Mouse (Mus musculus): Measurements from ENCODE around the gene Gm17542. TPM values are rescaled to one million over a fixed set of nuclear protein-coding genes. Genes with fewer than 3 reads are reported as not detected.

Gene Gm17542
- polyA plus RNA-seq, 1 experiment from 2014 or later = not detected

- WGBS = 47% methylated on average over 6 of the region's 6 CpGs
- H3K36me3 ChIP-seq (ENCODE audit: control insufficient read depth, insufficient read depth, low read length) = no peaks in the 10 kb centered on the region
- no peaks in the 10 kb centered on the region for H3K9me3 ChIP-seq (ENCODE audit: control insufficient read depth, low read length)
- H3K27ac ChIP-seq (replicated peaks in 1 of 2; ENCODE audit: control insufficient read depth in 1 of 2, insufficient read depth in 1 of 2, low read depth in 2 of 2, low read length in 2 of 2) = no peak overlapping the region
- H3K4me2 ChIP-seq (ENCODE audit: low read length) = no peak overlapping the region
- H3K9ac ChIP-seq (ENCODE audit: low read length) = no peak overlapping the region
- H3K4me1 ChIP-seq (ENCODE audit: control insufficient read depth in 2 of 2, insufficient read depth in 2 of 2, low read length in 2 of 2) = no peaks in the 10 kb centered on the region
- H3K4me3 ChIP-seq (ENCODE audit: control insufficient read depth in 1 of 2, insufficient read depth in 1 of 2, low read depth in 1 of 2, low read length in 2 of 2) = no peak overlapping the region
- ATAC-seq (ENCODE audit: insufficient number of reproducible peaks, insufficient read depth, low FRiP score, low read depth) = no peak
- H3K27me3 ChIP-seq (ENCODE audit: control insufficient read depth, insufficient read depth, low read length) = no peaks in the 10 kb centered on the region
Measured at GRCm38 (mm10) chr10:58700578-58700977, 17.4 kb downstream of the Gm17542 start.

- Histone ChIP-seq H3K4me1 (ENCODE audit: control insufficient read depth in 2 of 2, insufficient read depth in 2 of 2, low read length in 2 of 2) (no peaks in the 10 kb centered on the region), H3K27me3 (ENCODE audit: control insufficient read depth, insufficient read depth, low read length) (no peaks in the 10 kb centered on the region), H3K36me3 (ENCODE audit: control insufficient read depth, insufficient read depth, low read length) (no peaks in the 10 kb centered on the region), H3K4me3 (ENCODE audit: control insufficient read depth in 1 of 2, insufficient read depth in 1 of 2, low read depth in 1 of 2, low read length in 2 of 2) (no peak overlapping the region), H3K4me2 (ENCODE audit: low read length) (no peak overlapping the region), H3K9me3 (ENCODE audit: control insufficient read depth, low read length) (no peaks in the 10 kb centered on the region), H3K27ac (replicated peaks in 1 of 2; ENCODE audit: control insufficient read depth in 1 of 2, insufficient read depth in 1 of 2, low read depth in 2 of 2, low read length in 2 of 2) (no peak overlapping the region), H3K9ac (ENCODE audit: low read length) (no peak overlapping the region)
- ATAC-seq (ENCODE audit: insufficient number of reproducible peaks, insufficient read depth, low FRiP score, low read depth) = no peak
- WGBS = 48% methylated on average over 4 of the region's 4 CpGs
Measured at GRCm38 (mm10) chr10:58700160-58700559, 17.9 kb downstream of the Gm17542 start.

- WGBS = 74% methylated on average over 4 of the region's 4 CpGs
- Histone ChIP-seq H3K9ac (ENCODE audit: low read length) (no peak overlapping the region), H3K4me2 (ENCODE audit: low read length) (no peak overlapping the region), H3K27ac (replicated peaks in 1 of 2; ENCODE audit: control insufficient read depth in 1 of 2, insufficient read depth in 1 of 2, low read depth in 2 of 2, low read length in 2 of 2) (no peak overlapping the region), H3K4me3 (ENCODE audit: control insufficient read depth in 1 of 2, insufficient read depth in 1 of 2, low read depth in 1 of 2, low read length in 2 of 2) (no peak overlapping the region), H3K4me1 (ENCODE audit: control insufficient read depth in 2 of 2, insufficient read depth in 2 of 2, low read length in 2 of 2) (no peaks in the 10 kb centered on the region), H3K27me3 (ENCODE audit: control insufficient read depth, insufficient read depth, low read length) (no peaks in the 10 kb centered on the region), H3K9me3 (ENCODE audit: control insufficient read depth, low read length) (no peaks in the 10 kb centered on the region), H3K36me3 (ENCODE audit: control insufficient read depth, insufficient read depth, low read length) (no peaks in the 10 kb centered on the region)
- no peak for ATAC-seq (ENCODE audit: insufficient number of reproducible peaks, insufficient read depth, low FRiP score, low read depth)
Measured at GRCm38 (mm10) chr10:58698955-58699354, 19.1 kb downstream of the Gm17542 start.

- H3K4me1 ChIP-seq (ENCODE audit: control insufficient read depth in 2 of 2, insufficient read depth in 2 of 2, low read length in 2 of 2) = no peaks in the 10 kb centered on the region
- no peak for ATAC-seq (ENCODE audit: insufficient number of reproducible peaks, insufficient read depth, low FRiP score, low read depth)
- H3K9me3 ChIP-seq (ENCODE audit: control insufficient read depth, low read length) = no peaks in the 10 kb centered on the region
- WGBS = 80% methylated on average over 6 of the region's 7 CpGs
- H3K27ac ChIP-seq (replicated peaks in 1 of 2; ENCODE audit: control insufficient read depth in 1 of 2, insufficient read depth in 1 of 2, low read depth in 2 of 2, low read length in 2 of 2) = no peak overlapping the region
- H3K36me3 ChIP-seq (ENCODE audit: control insufficient read depth, insufficient read depth, low read length) = no peaks in the 10 kb centered on the region
- H3K27me3 ChIP-seq (ENCODE audit: control insufficient read depth, insufficient read depth, low read length) = no peaks in the 10 kb centered on the region
- no peak overlapping the region for H3K9ac ChIP-seq (ENCODE audit: low read length)
- H3K4me2 ChIP-seq (ENCODE audit: low read length) = no peak overlapping the region
- no peak overlapping the region for H3K4me3 ChIP-seq (ENCODE audit: control insufficient read depth in 1 of 2, insufficient read depth in 1 of 2, low read depth in 1 of 2, low read length in 2 of 2)
Measured at GRCm38 (mm10) chr10:58691051-58691450, 27.0 kb downstream of the Gm17542 start.

- no peak for ATAC-seq (ENCODE audit: insufficient number of reproducible peaks, insufficient read depth, low FRiP score, low read depth)
- Histone ChIP-seq H3K9ac (ENCODE audit: low read length) (no peak overlapping the region), H3K27me3 (ENCODE audit: control insufficient read depth, insufficient read depth, low read length) (0 out of 2 replicates have a peak, but pooled peaks cover 3% of the 10 kb centered on the region), H3K4me3 (ENCODE audit: control insufficient read depth in 1 of 2, insufficient read depth in 1 of 2, low read depth in 1 of 2, low read length in 2 of 2) (no peak overlapping the region), H3K36me3 (ENCODE audit: control insufficient read depth, insufficient read depth, low read length) (no peaks in the 10 kb centered on the region), H3K9me3 (ENCODE audit: control insufficient read depth, low read length) (no peaks in the 10 kb centered on the region), H3K4me1 (ENCODE audit: control insufficient read depth in 2 of 2, insufficient read depth in 2 of 2, low read length in 2 of 2) (peaks cover 2 to 3% of the 10 kb centered on the region in 2 experiments; a peak in 3 of 4 replicates), H3K27ac (replicated peaks in 1 of 2; ENCODE audit: control insufficient read depth in 1 of 2, insufficient read depth in 1 of 2, low read depth in 2 of 2, low read length in 2 of 2) (no peak overlapping the region), H3K4me2 (ENCODE audit: low read length) (no peak overlapping the region)
- 38% methylated on average over 6 of the region's 6 CpGs for WGBS
Measured at GRCm38 (mm10) chr10:58679298-58679697, 38.7 kb downstream of the Gm17542 start.

GRCm38 (mm10) chr10:58675533-58675932, 42.5 kb downstream of the Gm17542 start, which contains the start of gene Edar:
Gene Edar, minus strand, starts transcription at chr10:58675654.
- peak; percentile 79 for ATAC-seq (ENCODE audit: insufficient number of reproducible peaks, insufficient read depth, low FRiP score, low read depth)
- Histone ChIP-seq H3K4me1 (ENCODE audit: control insufficient read depth in 2 of 2, insufficient read depth in 2 of 2, low read length in 2 of 2) (peaks cover 2 to 3% of the 10 kb centered on the region in 2 experiments; a peak in 3 of 4 replicates), H3K9me3 (ENCODE audit: control insufficient read depth, low read length) (no peaks in the 10 kb centered on the region), H3K27me3 (ENCODE audit: control insufficient read depth, insufficient read depth, low read length) (0 out of 2 replicates have a peak, but pooled peaks cover 6% of the 10 kb centered on the region), H3K4me2 (ENCODE audit: low read length) (peak within 1 kb of the TSS; percentile 72), H3K4me3 (ENCODE audit: control insufficient read depth in 1 of 2, insufficient read depth in 1 of 2, low read depth in 1 of 2, low read length in 2 of 2) (peak within 1 kb of the TSS; percentile 36 to 38), H3K9ac (ENCODE audit: low read length) (peak within 1 kb of the TSS; percentile 45; the same call in 1 of the 2 replicates), H3K36me3 (ENCODE audit: control insufficient read depth, insufficient read depth, low read length) (no peaks in the 10 kb centered on the region), H3K27ac (replicated peaks in 1 of 2; ENCODE audit: control insufficient read depth in 1 of 2, insufficient read depth in 1 of 2, low read depth in 2 of 2, low read length in 2 of 2) (no peak within 1 kb of the TSS)
- 0% methylated on average over 20 of the region's 20 CpGs for WGBS

GRCm38 (mm10) chr10:58673278-58674061, 44.5 kb downstream of the Gm17542 start:
- no peak for ATAC-seq (ENCODE audit: insufficient number of reproducible peaks, insufficient read depth, low FRiP score, low read depth)
- 38% methylated on average over 15 of the region's 15 CpGs for WGBS
- no peaks in the 10 kb centered on the region for H3K9me3 ChIP-seq (ENCODE audit: control insufficient read depth, low read length)
- no peak overlapping the region for H3K4me3 ChIP-seq (ENCODE audit: control insufficient read depth in 1 of 2, insufficient read depth in 1 of 2, low read depth in 1 of 2, low read length in 2 of 2)
- peaks cover 2 to 3% of the 10 kb centered on the region in 2 experiments; a peak in 3 of 4 replicates for H3K4me1 ChIP-seq (ENCODE audit: control insufficient read depth in 2 of 2, insufficient read depth in 2 of 2, low read length in 2 of 2)
- no peak overlapping the region for H3K4me2 ChIP-seq (ENCODE audit: low read length)
- H3K36me3 ChIP-seq (ENCODE audit: control insufficient read depth, insufficient read depth, low read length) = no peaks in the 10 kb centered on the region
- H3K27ac ChIP-seq (replicated peaks in 1 of 2; ENCODE audit: control insufficient read depth in 1 of 2, insufficient read depth in 1 of 2, low read depth in 2 of 2, low read length in 2 of 2) = no peak overlapping the region
- no peak overlapping the region for H3K9ac ChIP-seq (ENCODE audit: low read length)
- 0 out of 2 replicates have a peak, but pooled peaks cover 6% of the 10 kb centered on the region for H3K27me3 ChIP-seq (ENCODE audit: control insufficient read depth, insufficient read depth, low read length)
